Comparison of ENCODE assay signal across 8 mouse cellular contexts in genomic region chr17:5842988-5843640, GRCm38 (mm10). TPM values are rescaled to one million over a fixed set of nuclear protein-coding genes. Genes with fewer than 3 reads are reported as not detected.
DNase-seq lines count a peak whose midpoint lies in the region; ATAC-seq and TF ChIP-seq lines count a peak whose summit lies in the region.

No protein-coding gene starts in this region.

- no peak overlapping the region for H3K27ac ChIP-seq in heart, embryonic 11.5 days (ENCODE audit: low read depth, low read length)
- H3K27ac ChIP-seq in neural tube, embryonic 12.5 days, result no peak overlapping the region
- H3K27ac ChIP-seq in limb, embryonic 14.5 days (replicated peaks; ENCODE audit: low read depth, low read length), result no peak overlapping the region

- no peaks in the 10 kb centered on the region for H3K9me3 ChIP-seq in heart, embryonic 11.5 days (replicated peaks; ENCODE audit: control insufficient read depth, low read length)
- no peaks in the 10 kb centered on the region for H3K9me3 ChIP-seq in neural tube, embryonic 12.5 days
- no peaks in the 10 kb centered on the region for H3K9me3 ChIP-seq in limb, embryonic 14.5 days (ENCODE audit: control insufficient read depth, low read length)

- H3K4me2 ChIP-seq in heart, embryonic 11.5 days, result peak overlapping the region; percentile 84
- peak overlapping the region; percentile 17; the same call in 1 of the 2 replicates for H3K4me2 ChIP-seq in neural tube, embryonic 12.5 days (replicated peaks)
- H3K4me2 ChIP-seq in limb, embryonic 14.5 days (replicated peaks; ENCODE audit: low read depth, low read length, severe bottlenecking), result peak overlapping the region; percentile 85

- peaks cover 15% of the 10 kb centered on the region for H3K4me1 ChIP-seq in heart, embryonic 11.5 days (ENCODE audit: control insufficient read depth, insufficient read depth, low read length)
- peaks cover 8% of the 10 kb centered on the region for H3K4me1 ChIP-seq in neural tube, embryonic 12.5 days
- H3K4me1 ChIP-seq in limb, embryonic 14.5 days (ENCODE audit: control insufficient read depth, insufficient read depth, low read length), result peaks cover 17% of the 10 kb centered on the region; the same call in 1 of the 2 replicates

- no peak overlapping the region for H3K4me3 ChIP-seq in heart, embryonic 11.5 days (ENCODE audit: low read depth, low read length)
- H3K4me3 ChIP-seq in neural tube, embryonic 12.5 days, result no peak overlapping the region
- H3K4me3 ChIP-seq in limb, embryonic 14.5 days (replicated peaks; ENCODE audit: low read length), result no peak overlapping the region

- no peak for ATAC-seq in heart, embryonic 11.5 days (replicated peaks; ENCODE audit: insufficient number of reproducible peaks, low FRiP score, low TSS enrichment)
- no peak for ATAC-seq in neural tube, embryonic 12.5 days (ENCODE audit: low FRiP score, low read depth)
- ATAC-seq in limb, embryonic 14.5 days (ENCODE audit: low FRiP score, low read depth), result no peak

- H3K36me3 ChIP-seq in heart, embryonic 11.5 days (ENCODE audit: control insufficient read depth, insufficient read depth, low read length), result no peaks in the 10 kb centered on the region
- H3K36me3 ChIP-seq in neural tube, embryonic 12.5 days, result no peaks in the 10 kb centered on the region
- no peaks in the 10 kb centered on the region for H3K36me3 ChIP-seq in limb, embryonic 14.5 days (ENCODE audit: control insufficient read depth, insufficient read depth, low read length)

- H3K9ac ChIP-seq in heart, embryonic 11.5 days (ENCODE audit: low read depth, low read length), result no peak overlapping the region
- no peak overlapping the region for H3K9ac ChIP-seq in neural tube, embryonic 12.5 days
- H3K9ac ChIP-seq in limb, embryonic 14.5 days (ENCODE audit: low read depth, low read length, severe bottlenecking), result 0 out of 2 replicates have a peak overlapping the region, but pooled peaks have one; percentile 3

- no peak for DNase-seq in heart, adult 8-10 months (ENCODE audit: low spot score)
- no peak for DNase-seq in neural tube, embryonic 10.5 days (ENCODE audit: extremely low spot score, low spot score)
- DNase-seq in limb, embryonic 14.5 days (ENCODE audit: low spot score), result no peak
- DNase-seq in yolk sac, embryonic 10.5 days (ENCODE audit: low spot score), result peak; percentile 81
- DNase-seq in adrenal gland, postnatal 10 days, result no peak
- no peak for DNase-seq in embryo, embryonic 9.5 days (ENCODE audit: extremely low spot score)

- no peak for TF ChIP-seq POLR2A in limb, embryonic 14.5 days (IDR thresholded peaks at IDR 0.05; ENCODE audit: borderline replicate concordance, extremely low read depth, insufficient read depth, insufficient read length)

- no peaks in the 10 kb centered on the region for H3K27me3 ChIP-seq in heart, embryonic 11.5 days (ENCODE audit: control insufficient read depth, insufficient read depth, low read length)
- H3K27me3 ChIP-seq in neural tube, embryonic 12.5 days (replicated peaks), result no peaks in the 10 kb centered on the region
- H3K27me3 ChIP-seq in limb, embryonic 14.5 days (ENCODE audit: control insufficient read depth, insufficient read depth, low read length), result no peaks in the 10 kb centered on the region

- 68% methylated on average over 9 of the region's 9 CpGs for WGBS in heart, embryonic 11.5 days (ENCODE audit: insufficient replicate concordance)
- 78% methylated on average over 9 of the region's 9 CpGs for WGBS in neural tube, embryonic 12.5 days
- WGBS in limb, embryonic 14.5 days, result 67% methylated on average over 9 of the region's 9 CpGs

RNA-seq across cellular contexts. Expression of gene Snx9, which starts 2.0 kb away (rescaled TPM):
- polyA plus RNA-seq in heart, embryonic 11.5 days (2014; fragmentation: Nextera tagmentation; extraction: Ambion mirVana), result 26.5 and 26.9 TPM in 2 replicates
- total RNA-seq in heart, adult 8-10 months (2022), result 10 to 100 TPM; 29.0 to 32.4 (median 30.3) TPM
- 16.9 and 18.0 TPM in 2 replicates for polyA plus RNA-seq in neural tube, embryonic 12.5 days (2016; fragmentation: Nextera tagmentation; extraction: Ambion mirVana)
- polyA plus RNA-seq in limb, embryonic 14.5 days (2012; rRNA removed), result 39.1 and 41.3 TPM in 2 replicates
- polyA plus RNA-seq in limb, embryonic 14.5 days (2014; fragmentation: Nextera tagmentation; extraction: Ambion mirVana), result 41.9 and 43.4 TPM in 2 replicates
- 10 to 100 TPM; 48.3 to 51.7 TPM for total RNA-seq in adrenal gland, postnatal 10 days (2021)

Comparison
In these comparisons a context has a peak if more than half of its experiments do, and no peak if none do; other contexts are left out.
1. H3K4me2 ChIP-seq: peak in every context shown above with its lines; median percentile 85 in limb, embryonic 14.5 days; 84 in heart, embryonic 11.5 days; 17 in neural tube, embryonic 12.5 days.